Mouse (Mus musculus): Measurements from ENCODE around the gene Pld1. TPM values are rescaled to one million over a fixed set of nuclear protein-coding genes. Genes with fewer than 3 reads are reported as not detected.
A peak's percentile ranks its signal among the peaks of the same experiment; 100 is the strongest.
"Not testable (repeated sequence)": the region's sequence is repeated elsewhere in the genome, so short reads cannot be mapped to it uniquely, and the experiment has no call there.

Gene Pld1
- polyA plus RNA-seq, 1 experiment from 2014 or later: 3.1 TPM

DNA sequence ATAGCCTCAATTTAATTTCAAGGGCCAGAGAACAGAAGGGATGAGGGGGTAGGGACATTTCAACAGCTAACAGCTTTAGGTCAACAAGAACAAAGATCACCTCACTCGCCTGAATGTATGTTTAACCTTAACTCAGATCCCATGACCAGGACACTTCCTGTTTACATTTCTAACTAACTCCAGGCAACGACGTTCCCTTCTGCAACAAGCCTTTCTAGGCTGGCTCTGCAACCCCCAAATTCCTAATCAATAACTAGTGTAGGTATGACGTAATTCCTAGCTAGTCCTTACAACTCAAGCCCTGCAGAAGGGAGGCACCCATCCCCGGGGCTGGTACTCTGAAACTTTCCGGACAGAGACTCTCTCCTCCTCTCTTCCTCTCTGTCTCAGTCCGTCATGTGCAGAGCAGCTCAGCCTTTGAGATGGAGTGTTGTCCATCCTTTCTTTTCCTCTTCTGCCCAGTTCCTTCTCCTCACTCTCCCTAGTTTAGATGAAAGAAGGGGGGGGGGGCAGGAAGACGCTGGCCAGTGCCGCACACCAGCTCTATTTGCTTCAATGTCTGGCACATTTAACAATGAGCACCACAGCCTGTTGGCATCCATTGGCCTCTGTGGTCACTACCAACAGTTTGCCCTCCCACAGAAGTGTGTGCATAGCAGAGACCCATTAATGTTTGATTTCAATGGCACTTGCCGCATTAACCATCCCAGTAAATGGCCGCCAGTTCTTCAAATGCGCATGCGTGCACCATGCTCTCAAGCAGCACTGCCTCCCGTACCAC is 19.6 kb upstream of the Pld1 start:
- H3K27ac ChIP-seq: no peak overlapping the region
- no peaks in the 10 kb centered on the region for H3K4me1 ChIP-seq
- H3K4me3 ChIP-seq: no peak overlapping the region
- H3K27me3 ChIP-seq: no peaks in the 10 kb centered on the region
- no peak overlapping the region for H3K9ac ChIP-seq
- no peaks in the 10 kb centered on the region for H3K36me3 ChIP-seq
- peaks cover 11% of the 10 kb centered on the region; the same call in 1 of the 2 replicates for H3K9me3 ChIP-seq
- WGBS: 71% methylated on average over 14 of the region's 14 CpGs
- ATAC-seq (ENCODE audit: insufficient number of reproducible peaks, insufficient read depth, low FRiP score, low TSS enrichment): no peak
- no peak overlapping the region for H3K4me2 ChIP-seq (replicated peaks)

DNA sequence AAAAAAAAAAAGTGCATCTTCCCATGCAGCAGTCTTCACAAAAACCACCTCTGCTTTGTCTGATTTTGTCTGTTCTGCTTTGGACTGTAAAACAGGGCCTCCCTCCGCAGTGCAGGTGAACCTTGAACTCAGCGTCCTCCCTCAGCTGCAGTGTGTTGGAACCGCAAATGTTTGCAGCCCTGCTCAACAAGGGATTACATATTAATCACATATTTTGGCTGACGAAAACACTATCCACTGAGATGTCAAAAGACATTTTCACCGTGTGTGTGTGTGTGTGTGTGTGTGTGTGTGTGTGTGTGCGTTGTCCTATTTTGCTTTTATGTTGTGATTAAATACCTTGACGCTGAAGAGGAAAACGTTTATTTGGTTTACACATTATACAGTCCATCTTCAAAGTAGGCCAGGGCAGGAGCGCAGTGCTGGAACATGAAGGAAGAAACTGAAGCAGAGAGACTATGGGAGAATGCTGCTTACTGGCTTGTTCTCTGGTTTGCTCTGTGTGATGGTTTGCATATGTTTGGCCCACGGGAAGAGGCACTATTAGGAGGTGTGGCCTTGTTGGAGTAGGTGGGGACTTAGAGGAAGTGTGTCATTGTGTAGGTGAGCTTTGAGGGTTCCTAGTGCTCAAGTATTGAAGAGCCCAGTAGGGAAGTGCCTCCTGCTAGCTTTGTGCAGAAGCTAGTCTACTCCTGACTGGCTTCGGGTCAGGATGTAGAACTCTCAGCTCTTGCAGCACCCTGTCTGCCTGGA is 17.1 kb upstream of the Pld1 start:
- Histone ChIP-seq H3K27me3 (no peaks in the 10 kb centered on the region), H3K27ac (no peak overlapping the region), H3K9ac (no peak overlapping the region), H3K4me2 (replicated peaks) (no peak overlapping the region), H3K9me3 (peaks cover 11% of the 10 kb centered on the region; the same call in 1 of the 2 replicates), H3K4me1 (no peaks in the 10 kb centered on the region), H3K36me3 (no peaks in the 10 kb centered on the region), H3K4me3 (no peak overlapping the region)
- ATAC-seq (ENCODE audit: insufficient number of reproducible peaks, insufficient read depth, low FRiP score, low TSS enrichment): no peak
- WGBS: 87% methylated on average over 11 of the region's 11 CpGs

DNA sequence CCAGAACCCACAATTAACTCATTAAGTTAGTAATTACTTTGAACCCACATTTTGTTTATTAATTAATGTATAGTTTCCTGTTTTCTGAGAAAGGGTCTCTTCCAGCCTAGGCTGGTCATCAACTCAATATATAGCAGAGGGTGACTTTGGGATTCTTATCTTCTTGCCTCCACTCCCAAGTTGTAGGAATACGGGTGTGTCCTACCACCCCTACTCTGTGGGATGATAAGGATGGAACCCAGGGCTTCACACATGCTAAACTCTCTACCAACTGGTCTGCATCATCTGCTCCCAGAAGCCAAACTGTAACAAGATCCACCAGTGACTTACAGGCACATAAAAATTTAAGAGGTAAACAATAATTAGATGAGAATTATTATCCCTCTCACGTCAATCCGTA is 14.5 kb upstream of the Pld1 start:
- H3K9me3 ChIP-seq: peaks cover 4% of the 10 kb centered on the region; the same call in 1 of the 2 replicates
- no peak overlapping the region for H3K9ac ChIP-seq
- no peaks in the 10 kb centered on the region for H3K36me3 ChIP-seq
- no peak overlapping the region for H3K4me3 ChIP-seq
- no peaks in the 10 kb centered on the region for H3K27me3 ChIP-seq
- no peak for ATAC-seq (ENCODE audit: insufficient number of reproducible peaks, insufficient read depth, low FRiP score, low TSS enrichment)
- WGBS: 67% methylated on average over 3 of the region's 3 CpGs
- H3K4me1 ChIP-seq: no peaks in the 10 kb centered on the region
- no peak overlapping the region for H3K27ac ChIP-seq
- no peak overlapping the region for H3K4me2 ChIP-seq (replicated peaks)

DNA sequence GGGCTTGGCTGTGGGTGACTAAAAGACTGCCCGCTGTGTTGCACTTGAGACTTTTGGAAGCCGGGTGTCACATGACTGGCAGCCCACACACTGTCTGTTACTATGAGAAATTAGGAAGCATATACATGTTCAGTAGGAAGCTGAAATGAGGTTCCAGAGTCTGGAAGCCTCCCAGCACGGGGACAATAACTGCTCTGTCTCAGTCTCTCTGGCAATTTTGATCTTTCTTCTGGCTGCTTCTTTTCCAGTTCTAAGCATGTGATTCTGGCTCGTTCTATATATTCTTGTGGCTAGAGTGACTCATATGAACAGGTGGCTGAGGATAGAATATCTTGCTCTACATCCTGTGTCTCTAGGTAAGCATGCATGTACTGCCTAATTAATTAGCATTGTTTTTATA is 9.3 kb upstream of the Pld1 start:
- no peak overlapping the region for H3K4me2 ChIP-seq (replicated peaks)
- no peak overlapping the region for H3K9ac ChIP-seq
- H3K27ac ChIP-seq: no peak overlapping the region
- no peaks in the 10 kb centered on the region for H3K27me3 ChIP-seq
- no peaks in the 10 kb centered on the region for H3K9me3 ChIP-seq
- no peak overlapping the region for H3K4me3 ChIP-seq
- H3K4me1 ChIP-seq: no peaks in the 10 kb centered on the region
- ATAC-seq (ENCODE audit: insufficient number of reproducible peaks, insufficient read depth, low FRiP score, low TSS enrichment): no peak
- no peaks in the 10 kb centered on the region for H3K36me3 ChIP-seq
- 77% methylated on average over 4 of the region's 4 CpGs for WGBS

GRCm38 (mm10) chr3:27932391-27932790 is 6.1 kb upstream of the Pld1 start:
- no peak overlapping the region for H3K4me3 ChIP-seq
- 86% methylated on average over 5 of the region's 5 CpGs for WGBS
- H3K4me2 ChIP-seq (replicated peaks): no peak overlapping the region
- H3K27ac ChIP-seq: no peak overlapping the region
- no peak overlapping the region for H3K9ac ChIP-seq
- no peaks in the 10 kb centered on the region for H3K36me3 ChIP-seq
- H3K27me3 ChIP-seq: no peaks in the 10 kb centered on the region
- no peak for ATAC-seq (ENCODE audit: insufficient number of reproducible peaks, insufficient read depth, low FRiP score, low TSS enrichment)
- no peaks in the 10 kb centered on the region for H3K4me1 ChIP-seq
- H3K9me3 ChIP-seq: no peaks in the 10 kb centered on the region

DNA sequence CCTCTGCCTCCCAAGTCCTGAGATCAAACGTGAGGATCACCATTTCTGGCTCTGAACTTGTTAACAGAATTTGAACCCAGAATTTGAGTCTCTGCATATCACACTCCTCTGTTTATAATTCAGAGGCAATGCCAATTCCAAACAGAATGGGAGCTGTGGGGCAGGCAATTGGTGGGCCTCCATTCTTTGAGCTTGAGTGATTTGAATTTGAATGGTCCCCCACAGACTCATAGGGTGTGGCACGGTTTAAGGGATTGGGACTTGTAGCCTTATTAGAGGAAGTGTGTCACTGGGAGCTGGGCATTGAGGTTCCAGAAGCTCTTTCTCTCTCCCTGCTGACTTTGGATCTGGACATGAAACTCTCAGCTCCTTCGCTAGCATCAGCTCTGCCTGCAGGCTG is 2.9 kb upstream of the Pld1 start:
- H3K9ac ChIP-seq: no peak overlapping the region
- no peak for ATAC-seq (ENCODE audit: insufficient number of reproducible peaks, insufficient read depth, low FRiP score, low TSS enrichment)

GRCm38 (mm10) chr3:27936731-27937130 is 1.8 kb upstream of the Pld1 start:
- Histone ChIP-seq H3K27me3 (no peaks in the 10 kb centered on the region; the same call in 1 of the 2 replicates), H3K27ac (no peak overlapping the region), H3K36me3 (no peaks in the 10 kb centered on the region), H3K4me1 (0 out of 2 replicates have a peak, but pooled peaks cover 11% of the 10 kb centered on the region), H3K9me3 (no peaks in the 10 kb centered on the region), H3K4me3 (no peak overlapping the region), H3K4me2 (replicated peaks) (no peak overlapping the region), H3K9ac (no peak overlapping the region)
- ATAC-seq (ENCODE audit: insufficient number of reproducible peaks, insufficient read depth, low FRiP score, low TSS enrichment): no peak
- 81% methylated on average over 5 of the region's 5 CpGs for WGBS

More for the DNA sequence above, 2.9 kb upstream of the Pld1 start:
- no peaks in the 10 kb centered on the region for H3K36me3 ChIP-seq
- H3K4me1 ChIP-seq: 0 out of 2 replicates have a peak, but pooled peaks cover 11% of the 10 kb centered on the region
- H3K4me2 ChIP-seq (replicated peaks): no peak overlapping the region
- H3K4me3 ChIP-seq: no peak overlapping the region
- no peak overlapping the region for H3K27ac ChIP-seq
- 72% methylated on average over 3 of the region's 3 CpGs for WGBS
- H3K9me3 ChIP-seq: no peaks in the 10 kb centered on the region
- H3K27me3 ChIP-seq: no peaks in the 10 kb centered on the region; the same call in 1 of the 2 replicates

DNA sequence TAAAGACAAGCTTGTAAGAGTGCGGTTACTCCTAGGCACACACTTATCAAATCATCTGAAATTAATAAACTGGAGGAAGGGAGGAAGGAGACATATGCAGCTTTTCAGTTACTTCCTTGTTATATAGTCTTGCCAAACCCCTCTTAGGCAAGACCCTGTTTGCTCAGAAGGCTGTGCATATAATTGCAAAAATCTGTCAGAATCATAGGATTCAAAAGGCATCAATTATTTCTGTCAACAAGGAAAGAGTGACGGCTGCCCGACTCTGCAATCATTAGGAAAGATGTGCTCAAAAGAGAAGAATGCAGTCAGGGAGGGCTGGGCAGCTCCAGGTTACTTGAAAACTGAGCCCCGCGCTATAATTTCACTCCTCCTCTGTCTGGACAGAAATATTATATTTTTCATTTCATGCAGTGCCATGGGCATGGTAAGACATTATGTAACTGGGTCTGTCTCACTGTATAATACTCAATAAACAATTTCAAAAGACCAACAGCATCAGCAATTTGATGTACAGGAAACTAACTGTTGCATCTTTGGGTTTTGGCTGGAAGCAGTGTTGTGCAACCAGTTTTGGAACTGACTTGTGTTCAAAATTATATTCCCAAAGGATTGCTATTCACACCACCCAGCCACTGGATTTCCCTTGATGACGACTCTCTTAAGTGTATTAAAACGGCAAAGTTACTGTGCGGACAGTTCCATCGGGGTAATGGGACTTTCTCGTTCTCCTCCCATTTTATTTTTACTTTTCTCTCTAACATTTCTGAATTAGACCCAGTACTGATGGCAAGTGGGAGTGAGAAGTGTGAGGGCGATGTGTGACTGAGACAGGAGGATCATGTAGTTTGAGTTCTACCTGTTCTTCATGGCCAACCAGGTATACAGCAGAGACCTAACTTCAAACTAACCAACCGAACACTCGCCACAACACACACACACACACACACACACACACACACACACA is 1.1 kb upstream of the Pld1 start:
- H3K4me3 ChIP-seq: no peak overlapping the region
- peak overlapping the region; percentile 98 for H3K4me2 ChIP-seq (replicated peaks)

GRCm38 (mm10) chr3:27941634-27942033 is 3.1 kb downstream of the Pld1 start:
- Histone ChIP-seq H3K36me3 (no peaks in the 10 kb centered on the region), H3K27me3 (no peaks in the 10 kb centered on the region; the same call in 1 of the 2 replicates), H3K27ac (no peak overlapping the region), H3K4me2 (replicated peaks) (no peak overlapping the region), H3K4me1 (0 out of 2 replicates have a peak, but pooled peaks cover 11% of the 10 kb centered on the region), H3K9ac (no peak overlapping the region), H3K9me3 (no peaks in the 10 kb centered on the region), H3K4me3 (no peak overlapping the region)
- 59% methylated on average over 3 of the region's 3 CpGs for WGBS
- ATAC-seq (ENCODE audit: insufficient number of reproducible peaks, insufficient read depth, low FRiP score, low TSS enrichment): no peak

More for the DNA sequence above, 1.1 kb upstream of the Pld1 start:
- Histone ChIP-seq H3K27ac (no peak overlapping the region), H3K4me1 (0 out of 2 replicates have a peak, but pooled peaks cover 11% of the 10 kb centered on the region), H3K27me3 (no peaks in the 10 kb centered on the region; the same call in 1 of the 2 replicates), H3K9ac (no peak overlapping the region), H3K9me3 (no peaks in the 10 kb centered on the region), H3K36me3 (no peaks in the 10 kb centered on the region)
- ATAC-seq (ENCODE audit: insufficient number of reproducible peaks, insufficient read depth, low FRiP score, low TSS enrichment): no peak
- WGBS: 66% methylated on average over 13 of the region's 13 CpGs

- Histone ChIP-seq H3K27ac (no peak overlapping the region), H3K9me3 (no peaks in the 10 kb centered on the region), H3K9ac (no peak overlapping the region), H3K4me3 (no peak overlapping the region), H3K27me3 (no peaks in the 10 kb centered on the region; the same call in 1 of the 2 replicates), H3K4me1 (0 out of 2 replicates have a peak, but pooled peaks cover 9% of the 10 kb centered on the region), H3K36me3 (no peaks in the 10 kb centered on the region), H3K4me2 (replicated peaks) (no peak overlapping the region)
- ATAC-seq (ENCODE audit: insufficient number of reproducible peaks, insufficient read depth, low FRiP score, low TSS enrichment): no peak
- 88% methylated on average over 7 of the region's 7 CpGs for WGBS
Measured at GRCm38 (mm10) chr3:27942991-27943390, 4.5 kb downstream of the Pld1 start.

GRCm38 (mm10) chr3:27945397-27945796 is 6.9 kb downstream of the Pld1 start:
- 75% methylated on average over 2 of the region's 2 CpGs for WGBS
- H3K9ac ChIP-seq; ATAC-seq (ENCODE audit: insufficient number of reproducible peaks, insufficient read depth, low FRiP score, low TSS enrichment); H3K9me3 ChIP-seq; H3K27ac ChIP-seq; H3K36me3 ChIP-seq; H3K4me3 ChIP-seq; H3K27me3 ChIP-seq; H3K4me2 ChIP-seq (replicated peaks): not testable (repeated sequence)
- 0 out of 2 replicates have a peak, but pooled peaks cover 11% of the 10 kb centered on the region for H3K4me1 ChIP-seq
